Mouse (Mus musculus): ENCODE data around the gene Lrriq1. TPM values are rescaled to one million over a fixed set of nuclear protein-coding genes. Genes with fewer than 3 reads are reported as not detected.

Lrriq1 gene
- 4.9 and 5.7 TPM in 2 replicates for polyA plus RNA-seq (2016; fragmentation: Nextera tagmentation; extraction: Ambion mirVana)

DNA sequence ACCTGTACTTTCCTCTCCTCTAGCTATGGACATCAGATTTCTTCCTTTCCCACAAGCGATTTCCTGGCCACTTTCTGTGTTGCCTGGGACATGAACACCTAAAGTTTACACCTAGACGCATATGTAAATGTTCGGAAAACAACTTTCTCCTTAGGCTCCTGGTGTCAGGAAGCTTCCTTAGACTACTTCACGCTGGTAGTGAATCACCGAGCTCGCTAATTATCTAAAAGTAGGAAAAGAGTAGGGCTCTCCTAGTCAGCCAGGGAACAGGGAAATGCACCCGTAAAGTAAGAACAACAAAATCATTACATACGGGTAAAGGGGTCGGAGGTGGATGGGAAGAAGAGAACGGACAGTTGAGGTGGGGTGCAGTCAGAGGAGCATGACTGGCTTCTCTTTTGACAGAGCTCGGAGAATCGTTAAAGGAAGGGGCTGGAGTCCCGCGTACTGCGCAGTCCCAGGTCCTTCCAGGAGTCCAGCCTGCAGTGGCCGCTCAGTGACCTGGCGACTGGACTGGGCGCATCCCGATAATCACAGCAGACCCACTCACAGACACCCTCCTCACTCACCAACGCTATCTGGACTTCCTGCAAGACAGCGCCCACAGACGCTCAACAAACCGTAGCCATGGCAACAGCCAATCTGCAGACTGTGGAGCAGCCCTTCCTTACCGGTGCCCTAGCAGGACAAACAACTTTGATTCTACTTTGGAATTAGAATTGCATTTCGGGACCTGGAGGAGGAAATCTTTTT lies at the start of gene Lrriq1:
Gene Lrriq1 (minus strand): TSS at position 616 of the 753 bp plus-strand sequence.
- Histone ChIP-seq H3K9ac (peak within 1 kb of the TSS; percentile 60), H3K9me3 (replicated peaks) (no peaks in the 10 kb centered on the region), H3K27me3 (no peaks in the 10 kb centered on the region), H3K27ac (no peak within 1 kb of the TSS), H3K4me2 (replicated peaks) (peak within 1 kb of the TSS; percentile 75), H3K4me3 (peak within 1 kb of the TSS; percentile 68), H3K36me3 (no peaks in the 10 kb centered on the region), H3K4me1 (peaks cover 5% of the 10 kb centered on the region; the same call in 1 of the 2 replicates)
- WGBS = 8% methylated on average over 24 of the region's 25 CpGs
- peak; percentile 100 for ATAC-seq (ENCODE audit: low FRiP score)

DNA sequence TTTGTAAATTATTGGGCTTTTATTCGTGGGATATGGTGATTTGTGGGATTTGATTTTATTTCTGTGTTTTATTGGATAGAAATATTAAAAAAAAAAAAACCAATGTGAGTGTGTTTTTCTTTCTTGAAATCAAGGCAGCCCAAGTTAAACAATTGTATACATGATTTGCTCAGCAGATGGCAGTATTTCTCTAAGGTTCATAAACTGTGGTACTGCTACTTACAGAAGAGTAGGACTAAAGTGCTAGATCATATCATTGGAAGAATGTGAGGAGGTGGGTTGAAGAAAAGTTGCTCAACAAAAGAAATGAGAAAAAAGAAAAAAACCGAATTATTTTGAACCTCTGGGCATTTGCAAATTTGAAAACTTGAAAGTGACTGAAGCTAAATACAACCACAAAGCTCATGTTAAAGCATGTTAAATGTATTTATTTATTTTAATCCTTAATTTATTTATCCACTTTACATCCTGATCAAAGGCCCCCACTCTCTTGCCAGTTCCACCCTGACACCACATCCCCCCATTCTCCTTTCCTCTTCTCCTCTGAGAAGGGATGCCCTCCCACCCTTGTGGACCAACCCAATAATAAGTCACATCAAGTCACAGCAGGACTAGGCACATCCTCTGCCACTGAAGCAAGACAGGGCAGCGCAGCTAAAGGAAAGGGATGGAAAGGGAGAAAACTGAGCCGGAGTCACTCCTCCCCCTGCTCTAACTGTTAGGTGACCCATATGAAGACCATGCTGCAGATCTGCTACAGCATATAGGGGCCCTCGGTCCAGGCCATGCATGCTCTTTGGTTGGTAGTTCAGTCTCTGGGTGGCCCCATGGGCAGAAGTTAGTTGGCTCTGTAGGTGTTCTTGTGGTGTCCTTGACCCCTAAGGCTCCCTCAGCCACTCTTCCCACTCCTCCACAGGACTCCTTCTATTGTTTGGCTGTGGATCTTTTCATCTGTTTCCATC lies 18.0 kb upstream of the Lrriq1 start:
- no peaks in the 10 kb centered on the region for H3K27me3 ChIP-seq
- 55% methylated on average over 5 of the region's 5 CpGs for WGBS
- H3K4me3 ChIP-seq = no peak overlapping the region
- H3K4me2 ChIP-seq (replicated peaks) = no peak overlapping the region
- no peak overlapping the region for H3K9ac ChIP-seq
- ATAC-seq (ENCODE audit: low FRiP score) = peak; percentile 56; the same call in 1 of the 2 replicates
- no peaks in the 10 kb centered on the region for H3K4me1 ChIP-seq
- H3K27ac ChIP-seq = no peak overlapping the region
- no peaks in the 10 kb centered on the region for H3K9me3 ChIP-seq (replicated peaks)
- no peaks in the 10 kb centered on the region for H3K36me3 ChIP-seq

GRCm38 (mm10) chr10:103236460-103236772 lies 294 bp upstream of the Lrriq1 start:
- H3K36me3 ChIP-seq = no peaks in the 10 kb centered on the region
- 19% methylated on average over 4 of the region's 4 CpGs for WGBS
- no peak for ATAC-seq (ENCODE audit: low FRiP score)
- H3K4me3 ChIP-seq = 0 out of 2 replicates have a peak overlapping the region, but pooled peaks have one; percentile 68
- peaks cover 5% of the 10 kb centered on the region; the same call in 1 of the 2 replicates for H3K4me1 ChIP-seq
- no peak overlapping the region for H3K9ac ChIP-seq
- peak overlapping the region; percentile 75 for H3K4me2 ChIP-seq (replicated peaks)
- no peaks in the 10 kb centered on the region for H3K9me3 ChIP-seq (replicated peaks)
- no peak overlapping the region for H3K27ac ChIP-seq
- H3K27me3 ChIP-seq = no peaks in the 10 kb centered on the region

DNA sequence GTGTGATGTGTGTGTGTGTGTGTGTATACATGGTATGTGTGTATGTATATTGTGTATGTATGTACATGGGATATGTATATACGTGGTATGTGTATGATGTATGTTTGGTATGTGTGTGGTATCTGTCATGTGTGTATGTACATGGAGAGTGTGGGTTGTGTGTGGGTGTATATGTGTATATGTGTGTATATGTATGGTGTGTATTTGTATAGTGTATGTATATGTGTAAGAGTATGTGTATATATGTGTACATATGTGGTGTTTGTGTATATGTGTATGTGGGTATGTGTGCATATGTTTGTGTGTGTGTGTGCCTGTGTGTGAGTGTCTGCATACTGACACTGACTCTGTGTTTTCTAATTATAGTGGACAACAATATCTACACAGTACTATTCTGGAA lies 9.5 kb downstream of the Lrriq1 start:
- Histone ChIP-seq H3K9me3 (replicated peaks) (no peaks in the 10 kb centered on the region), H3K36me3 (no peaks in the 10 kb centered on the region), H3K4me1 (no peaks in the 10 kb centered on the region), H3K27ac (no peak overlapping the region), H3K9ac (no peak overlapping the region), H3K4me2 (replicated peaks) (no peak overlapping the region), H3K4me3 (no peak overlapping the region), H3K27me3 (no peaks in the 10 kb centered on the region)
- no peak for ATAC-seq (ENCODE audit: low FRiP score)
- WGBS = 86% methylated on average over 1 of the region's 1 CpGs

DNA sequence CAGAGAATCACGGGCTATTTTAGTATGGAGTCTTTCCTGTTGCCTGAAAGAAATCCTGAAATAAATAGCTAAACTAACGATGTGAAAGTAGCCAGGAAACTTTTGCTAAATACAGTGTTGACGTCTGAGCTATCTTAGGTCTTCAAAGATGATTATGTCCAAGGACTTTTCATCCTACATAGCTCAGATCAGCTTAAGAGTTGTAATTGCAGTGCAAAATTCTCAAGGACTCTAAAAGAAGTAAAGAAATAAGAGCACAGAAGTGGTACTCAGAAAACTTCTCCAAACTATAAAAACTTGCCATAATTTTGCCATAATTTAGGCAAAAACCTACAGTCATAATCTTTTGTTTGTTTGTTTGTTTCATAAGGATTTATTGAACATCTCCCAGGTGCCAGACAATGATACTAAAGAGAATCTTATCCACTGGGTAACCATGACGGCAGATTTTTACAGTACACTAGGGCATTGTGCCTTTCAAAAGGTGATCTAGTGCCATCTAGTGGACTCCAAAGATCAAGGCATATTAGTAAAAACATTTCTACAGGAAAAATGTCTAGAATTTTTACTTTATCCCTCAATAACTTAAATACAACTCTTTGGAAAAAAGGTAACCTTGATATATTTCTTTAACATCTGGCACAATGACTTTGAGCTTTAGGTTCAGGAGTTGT lies 41.3 kb downstream of the Lrriq1 start:
- H3K36me3 ChIP-seq = no peaks in the 10 kb centered on the region
- H3K4me1 ChIP-seq = no peaks in the 10 kb centered on the region
- H3K9ac ChIP-seq = no peak overlapping the region
- no peaks in the 10 kb centered on the region for H3K9me3 ChIP-seq (replicated peaks)
- WGBS = 57% methylated on average over 4 of the region's 4 CpGs
- no peak overlapping the region for H3K4me3 ChIP-seq
- peak; percentile 69; the same call in 1 of the 2 replicates for ATAC-seq (ENCODE audit: low FRiP score)
- no peak overlapping the region for H3K4me2 ChIP-seq (replicated peaks)
- H3K27ac ChIP-seq = no peak overlapping the region
- no peaks in the 10 kb centered on the region for H3K27me3 ChIP-seq

- Histone ChIP-seq H3K36me3 (no peaks in the 10 kb centered on the region), H3K9me3 (replicated peaks) (no peaks in the 10 kb centered on the region), H3K4me2 (replicated peaks) (no peak overlapping the region), H3K27ac (no peak overlapping the region), H3K4me3 (no peak overlapping the region), H3K9ac (no peak overlapping the region), H3K4me1 (no peaks in the 10 kb centered on the region), H3K27me3 (no peaks in the 10 kb centered on the region)
- 66% methylated on average over 8 of the region's 8 CpGs for WGBS
- ATAC-seq (ENCODE audit: low FRiP score) = no peak
These were observed 90.2 kb downstream of the Lrriq1 start for GRCm38 (mm10) chr10:103145769-103146379.

DNA sequence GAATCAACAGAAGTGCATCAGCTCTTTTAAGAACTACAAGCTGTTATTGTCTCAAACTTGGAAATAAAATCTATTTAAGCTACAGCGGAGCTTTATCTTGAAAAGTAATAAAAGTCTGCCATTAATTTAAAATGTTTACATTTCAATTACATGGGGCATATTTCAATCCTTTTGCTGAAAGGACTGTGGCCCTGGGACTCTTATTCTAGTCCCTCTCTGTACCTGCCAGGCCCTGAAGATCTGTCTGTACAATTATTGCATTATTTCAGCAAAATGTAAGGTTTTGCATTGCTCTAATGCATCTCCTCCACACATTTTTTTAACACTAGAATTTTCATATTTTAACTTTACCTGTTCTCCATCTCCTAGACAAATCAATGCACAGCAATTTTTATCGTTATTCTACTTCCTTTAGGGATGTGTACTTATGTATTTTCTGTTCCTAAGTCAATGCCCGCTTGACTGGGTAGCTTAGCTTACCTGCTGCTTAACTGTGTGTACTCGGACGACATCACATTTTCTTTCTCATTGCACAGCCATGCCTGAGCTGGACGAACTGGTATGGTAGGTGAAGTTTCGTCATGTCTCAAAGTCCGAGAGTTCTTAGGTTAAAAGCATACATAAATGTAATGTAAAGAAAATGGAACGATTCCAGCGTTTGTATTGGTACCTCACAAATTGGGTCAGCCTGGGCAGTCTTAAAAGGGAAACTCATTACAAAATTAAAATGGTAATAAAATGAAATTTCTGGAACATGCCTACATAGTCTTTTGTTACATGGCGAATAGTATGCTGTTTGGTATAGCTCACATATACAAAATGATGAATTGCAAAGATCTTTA lies 91.0 kb downstream of the Lrriq1 start:
- Histone ChIP-seq H3K9ac (no peak overlapping the region), H3K27ac (no peak overlapping the region)
- WGBS = 82% methylated on average over 11 of the region's 11 CpGs

DNA sequence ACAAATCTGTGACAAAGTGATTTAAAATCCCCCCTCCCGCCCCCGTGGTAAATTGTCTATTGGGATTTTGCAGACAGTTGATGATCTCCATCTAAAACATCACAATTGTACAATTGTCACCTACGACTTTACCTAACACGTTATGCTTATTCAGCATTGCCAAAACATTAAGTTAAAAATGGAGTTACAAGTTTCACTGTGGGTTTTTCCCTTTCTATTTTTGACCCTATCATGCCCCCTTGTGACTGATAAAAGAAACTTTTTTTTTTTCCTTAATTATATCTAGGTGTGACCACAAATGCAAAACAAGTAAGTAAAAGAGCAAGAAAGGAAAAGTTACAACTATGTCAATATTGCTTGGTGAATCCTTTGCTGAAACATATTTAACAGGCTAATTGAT lies 93.6 kb downstream of the Lrriq1 start:
- H3K9me3 ChIP-seq (replicated peaks) = no peaks in the 10 kb centered on the region
- H3K4me1 ChIP-seq = no peaks in the 10 kb centered on the region
- no peaks in the 10 kb centered on the region for H3K27me3 ChIP-seq
- no peaks in the 10 kb centered on the region for H3K36me3 ChIP-seq
- H3K27ac ChIP-seq = no peak overlapping the region
- no peak overlapping the region for H3K4me3 ChIP-seq
- no peak overlapping the region for H3K4me2 ChIP-seq (replicated peaks)
- no peak overlapping the region for H3K9ac ChIP-seq
- ATAC-seq (ENCODE audit: low FRiP score) = no peak
- WGBS = 67% methylated on average over 4 of the region's 4 CpGs

More for the DNA sequence above, 91.0 kb downstream of the Lrriq1 start:
- H3K4me2 ChIP-seq (replicated peaks) = no peak overlapping the region
- H3K4me1 ChIP-seq = no peaks in the 10 kb centered on the region
- no peak overlapping the region for H3K4me3 ChIP-seq
- H3K9me3 ChIP-seq (replicated peaks) = no peaks in the 10 kb centered on the region
- no peaks in the 10 kb centered on the region for H3K36me3 ChIP-seq
- no peaks in the 10 kb centered on the region for H3K27me3 ChIP-seq
- no peak for ATAC-seq (ENCODE audit: low FRiP score)

- H3K36me3 ChIP-seq = no peaks in the 10 kb centered on the region
- H3K9me3 ChIP-seq (replicated peaks) = no peaks in the 10 kb centered on the region
- 52% methylated on average over 6 of the region's 6 CpGs for WGBS
- no peak overlapping the region for H3K27ac ChIP-seq
- H3K27me3 ChIP-seq = no peaks in the 10 kb centered on the region
- ATAC-seq (ENCODE audit: low FRiP score) = no peak
- H3K4me1 ChIP-seq = no peaks in the 10 kb centered on the region
- H3K4me2 ChIP-seq (replicated peaks) = no peak overlapping the region
- H3K4me3 ChIP-seq = no peak overlapping the region
- no peak overlapping the region for H3K9ac ChIP-seq
These were observed 94.6 kb downstream of the Lrriq1 start for GRCm38 (mm10) chr10:103141532-103141931.

DNA sequence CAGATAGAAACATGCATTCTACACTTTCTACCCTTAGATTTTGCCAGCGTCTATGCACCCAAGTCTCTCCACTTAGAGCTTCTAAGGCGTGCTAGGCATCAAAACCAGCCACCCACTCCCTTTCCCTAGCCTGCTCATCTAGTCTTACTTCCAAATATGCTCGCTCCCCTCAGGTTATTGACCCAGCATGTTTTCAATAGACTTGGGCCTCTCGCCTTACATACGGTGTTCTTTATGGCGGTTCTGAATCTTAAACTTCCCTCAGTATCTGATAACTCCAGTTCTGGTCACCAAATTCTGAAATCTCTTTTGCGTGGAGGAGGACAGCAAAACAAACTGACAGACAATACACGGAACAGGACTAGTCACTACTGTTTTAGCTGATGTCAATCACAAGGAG lies 95.5 kb downstream of the Lrriq1 start:
- H3K4me3 ChIP-seq = no peak overlapping the region
- no peaks in the 10 kb centered on the region for H3K27me3 ChIP-seq
- H3K4me2 ChIP-seq (replicated peaks) = no peak overlapping the region
- H3K27ac ChIP-seq = no peak overlapping the region
- ATAC-seq (ENCODE audit: low FRiP score) = no peak
- no peaks in the 10 kb centered on the region for H3K9me3 ChIP-seq (replicated peaks)
- 76% methylated on average over 8 of the region's 8 CpGs for WGBS
- no peaks in the 10 kb centered on the region for H3K36me3 ChIP-seq
- H3K4me1 ChIP-seq = no peaks in the 10 kb centered on the region
- no peak overlapping the region for H3K9ac ChIP-seq

GRCm38 (mm10) chr10:103114629-103115028 lies 121.5 kb downstream of the Lrriq1 start:
- H3K9me3 ChIP-seq (replicated peaks) = no peaks in the 10 kb centered on the region
- H3K4me3 ChIP-seq = no peak overlapping the region
- no peaks in the 10 kb centered on the region for H3K27me3 ChIP-seq
- no peaks in the 10 kb centered on the region for H3K36me3 ChIP-seq
- no peaks in the 10 kb centered on the region for H3K4me1 ChIP-seq
- H3K4me2 ChIP-seq (replicated peaks) = no peak overlapping the region
- 59% methylated on average over 6 of the region's 6 CpGs for WGBS
- no peak overlapping the region for H3K9ac ChIP-seq
- no peak for ATAC-seq (ENCODE audit: low FRiP score)
- no peak overlapping the region for H3K27ac ChIP-seq
